Mouse (Mus musculus) bone marrow macrophage, adult 2 months (primary cell): ENCODE measurements around the gene Hist1h4d. TPM values are rescaled to one million over a fixed set of nuclear protein-coding genes. Genes with fewer than 3 reads are reported as not detected.
"Not testable (repeated sequence)": the region's sequence is repeated elsewhere in the genome, so short reads cannot be mapped to it uniquely, and the experiment has no call there.

Experiments
- H3K27ac ChIP-seq: 2 replicates; pipeline ENCODE4 v1.5.1; 2012; ENCODE audit warnings: low read depth, low read length; ENCODE audit not compliant: insufficient read depth
- H3K4me1 ChIP-seq: 2 replicates; pipeline ENCODE4 v1.6.1; 2012; ENCODE audit warnings: low read length; ENCODE audit not compliant: control insufficient read depth, insufficient read depth
- H3K4me3 ChIP-seq: 2 replicates; pipeline ENCODE4 v1.5.1; 2012; ENCODE audit warnings: mild to moderate bottlenecking, low read length, moderate library complexity; ENCODE audit not compliant: insufficient read depth
- CTCF ChIP-seq: IDR thresholded peaks from 2 replicates; pipeline ENCODE4 v1.5.1; 2012; ENCODE audit warnings: low read depth, mild to moderate bottlenecking, low read length, moderate library complexity
- POLR2A ChIP-seq: IDR thresholded peaks from 2 replicates; pipeline ENCODE4 v1.6.1; 2012; ENCODE audit warnings: mild to moderate bottlenecking, low read depth, low read length, borderline replicate concordance
- polyA plus RNA-seq: library from polyadenylated mRNA; stranded (reverse); fragments of >200 nt; gene quantifications from 2 replicates; pipeline ENCODE4 v1.2.4, GENCODE M21; 2012; ENCODE audit not compliant: missing spikeins, insufficient read depth, insufficient read length

Gene Hist1h4d
- polyA plus RNA-seq, 1 experiment: 1.6 TPM

GRCm38 (mm10) chr13:23562699-23563462, 18.5 kb upstream of the Hist1h4d start:
- H3K4me3 ChIP-seq: peak overlapping the region; percentile 35
- H3K4me1 ChIP-seq: peaks cover 23% of the 10 kb centered on the region
- peak overlapping the region; percentile 99 for H3K27ac ChIP-seq
- no peak for TF ChIP-seq POLR2A
- TF ChIP-seq CTCF: no peak

- TF ChIP-seq CTCF: no peak
- TF ChIP-seq POLR2A: no peak
- H3K4me1 ChIP-seq: peaks cover 23% of the 10 kb centered on the region
- H3K27ac ChIP-seq: no peak overlapping the region; the same call in 1 of the 2 replicates
- H3K4me3 ChIP-seq: no peak overlapping the region
Measured at GRCm38 (mm10) chr13:23564482-23564881, 16.9 kb upstream of the Hist1h4d start.

DNA sequence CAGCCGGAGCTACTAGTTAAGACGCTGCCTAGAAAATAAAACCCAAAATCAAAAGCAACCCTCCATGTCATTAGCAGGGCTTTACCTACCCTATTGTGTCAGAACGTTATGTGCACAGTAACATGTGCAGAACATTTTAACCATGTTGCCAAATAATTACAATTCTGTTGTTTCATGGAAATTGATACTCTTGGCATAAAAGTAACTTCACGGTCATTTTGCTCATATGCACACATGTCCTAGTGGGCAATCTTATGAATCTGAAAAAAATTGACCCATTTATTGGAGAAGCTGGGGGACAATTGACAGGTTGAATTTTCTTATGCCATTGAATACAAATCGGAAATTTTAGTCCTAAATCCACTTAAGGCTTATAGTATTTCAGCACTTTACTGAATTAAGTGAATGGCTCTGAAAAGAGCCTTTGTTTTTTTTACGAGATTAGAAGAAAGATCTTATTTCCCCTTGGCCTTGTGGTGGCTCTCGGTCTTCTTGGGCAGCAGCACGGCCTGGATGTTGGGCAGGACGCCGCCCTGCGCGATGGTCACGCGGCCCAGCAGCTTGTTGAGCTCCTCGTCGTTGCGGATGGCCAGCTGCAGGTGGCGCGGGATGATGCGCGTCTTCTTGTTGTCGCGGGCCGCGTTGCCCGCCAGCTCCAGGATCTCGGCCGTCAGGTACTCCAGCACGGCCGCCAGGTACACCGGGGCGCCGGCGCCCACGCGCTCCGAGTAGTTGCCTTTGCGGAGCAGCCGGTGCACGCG, 11.0 kb upstream of the Hist1h4d start:
- H3K4me1 ChIP-seq: not testable (repeated sequence)
- H3K4me3 ChIP-seq: peak overlapping the region; percentile 42
- peak overlapping the region; percentile 83 for H3K27ac ChIP-seq

DNA sequence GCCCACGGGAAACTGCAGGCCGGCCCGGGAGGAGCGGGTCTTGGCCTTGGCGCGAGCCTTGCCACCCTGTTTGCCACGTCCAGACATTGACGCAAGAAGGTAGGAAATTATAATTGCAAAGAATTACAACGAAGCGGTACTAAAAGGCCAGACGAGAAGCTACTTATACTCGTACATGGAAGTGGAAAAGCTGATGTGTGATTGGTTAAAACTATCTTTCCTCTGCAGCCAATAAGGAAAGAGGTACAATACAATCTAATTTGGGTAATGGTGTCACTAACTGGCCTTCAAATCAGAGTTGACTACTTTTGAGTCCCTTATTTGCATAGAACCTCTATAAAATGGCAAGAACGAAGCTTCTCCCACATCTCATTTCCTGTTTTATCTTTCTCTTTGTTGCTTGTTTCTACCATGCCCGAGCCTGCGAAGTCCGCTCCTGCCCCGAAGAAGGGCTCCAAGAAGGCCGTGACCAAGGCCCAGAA, 10.3 kb upstream of the Hist1h4d start, which contains the start of the genes Hist1h2ae and Hist1h2bg:
Hist1h2ae (minus strand) TSS at position 199 of the 482 bp plus-strand sequence.
Hist1h2bg (plus strand) TSS at position 375 of the 482 bp plus-strand sequence.
- Histone ChIP-seq H3K4me1 (peaks cover 5% of the 10 kb centered on the region), H3K4me3 (peak within 1 kb of the TSS; percentile 57), H3K27ac (peak within 1 kb of the TSS; percentile 83)
- TF ChIP-seq POLR2A (no peak), CTCF (no peak)

GRCm38 (mm10) chr13:23571504-23572217, 9.7 kb upstream of the Hist1h4d start:
- peak overlapping the region; percentile 75 for H3K27ac ChIP-seq
- peak overlapping the region; percentile 57 for H3K4me3 ChIP-seq
- not testable (repeated sequence) for H3K4me1 ChIP-seq

DNA sequence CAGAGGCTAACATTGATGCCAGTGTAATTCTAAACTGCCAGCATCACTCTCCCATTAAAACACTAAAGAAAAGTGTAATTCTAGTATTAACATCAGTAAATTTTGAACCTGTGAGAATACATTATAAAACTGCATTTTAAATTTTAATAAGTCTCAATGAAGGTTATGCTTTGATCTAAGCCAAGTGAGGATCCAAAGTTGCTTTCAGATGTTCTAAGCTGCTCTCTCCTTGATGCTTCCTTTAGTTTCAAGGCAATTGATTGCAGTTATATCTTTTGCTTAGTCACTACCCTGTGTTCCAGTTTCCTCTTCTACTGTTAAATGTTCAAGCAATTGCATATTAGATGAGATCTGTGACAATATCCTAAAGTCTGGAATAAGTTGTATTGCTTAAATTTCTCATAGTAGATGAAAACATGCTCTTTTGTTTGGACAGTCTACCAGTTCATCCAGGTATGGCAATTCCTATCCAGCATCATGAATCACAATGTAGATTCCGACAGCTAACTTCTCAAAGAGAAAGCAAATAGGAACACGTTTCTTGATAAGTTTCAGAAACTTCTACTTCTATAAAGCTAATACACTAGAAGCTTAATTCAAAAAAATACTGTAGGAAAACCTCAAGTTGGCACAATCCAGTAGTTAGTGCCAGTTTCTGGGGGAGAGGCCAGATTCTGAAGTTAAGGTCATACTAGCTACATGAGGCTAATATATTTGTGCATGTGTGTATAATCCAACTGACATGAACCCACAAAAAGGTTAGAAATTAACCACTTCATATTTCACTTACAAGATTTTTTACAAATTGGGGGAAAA, 9.0 kb upstream of the Hist1h4d start:
- peak overlapping the region; percentile 75 for H3K27ac ChIP-seq
- TF ChIP-seq CTCF (no peak), POLR2A (no peak)
- H3K4me1 ChIP-seq: peaks cover 13% of the 10 kb centered on the region
- no peak overlapping the region; the same call in 1 of the 2 replicates for H3K4me3 ChIP-seq

GRCm38 (mm10) chr13:23573034-23573897, 8.1 kb upstream of the Hist1h4d start:
- peak overlapping the region; percentile 53 for H3K4me3 ChIP-seq
- H3K4me1 ChIP-seq: peaks cover 15% of the 10 kb centered on the region
- peak overlapping the region; percentile 81 for H3K27ac ChIP-seq

DNA sequence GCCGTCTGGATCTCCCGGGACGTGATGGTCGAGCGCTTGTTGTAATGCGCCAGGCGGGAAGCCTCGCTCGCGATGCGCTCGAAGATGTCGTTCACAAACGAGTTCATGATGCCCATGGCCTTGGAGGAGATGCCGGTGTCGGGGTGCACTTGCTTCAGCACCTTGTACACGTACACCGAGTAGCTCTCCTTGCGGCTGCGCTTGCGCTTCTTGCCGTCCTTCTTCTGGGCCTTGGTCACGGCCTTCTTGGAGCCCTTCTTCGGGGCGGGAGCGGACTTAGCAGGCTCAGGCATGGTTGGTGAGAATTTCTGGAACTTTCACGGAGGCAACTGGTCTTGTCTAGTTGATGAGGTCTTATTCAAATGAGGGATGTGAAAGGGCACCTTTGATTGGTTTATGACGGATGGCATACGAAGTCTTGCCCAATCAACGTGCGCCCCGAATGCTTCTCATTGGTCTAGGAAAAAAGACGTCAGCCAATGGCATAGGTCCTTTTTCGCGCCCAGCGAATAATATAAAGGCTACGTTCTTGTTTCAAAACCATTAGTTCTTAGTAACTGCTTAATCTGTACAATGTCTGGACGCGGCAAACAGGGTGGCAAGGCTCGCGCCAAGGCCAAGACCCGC, 7.4 kb upstream of the Hist1h4d start, which contains the start of the genes Hist1h2bf and Hist1h2ad:
Hist1h2bf (minus strand) TSS at position 299 of the 627 bp plus-strand sequence.
Hist1h2ad (plus strand) TSS at position 484 of the 627 bp plus-strand sequence.
- Histone ChIP-seq H3K4me3 (peak within 1 kb of the TSS; percentile 53), H3K4me1 (peaks cover 15% of the 10 kb centered on the region), H3K27ac (peak within 1 kb of the TSS; percentile 83)

- H3K4me1 ChIP-seq: peaks cover 13% of the 10 kb centered on the region
- peak overlapping the region; percentile 42; the same call in 1 of the 2 replicates for H3K4me3 ChIP-seq
- H3K27ac ChIP-seq: peak overlapping the region; percentile 83
Measured at GRCm38 (mm10) chr13:23574546-23575170, 6.7 kb upstream of the Hist1h4d start.
